Mouse (Mus musculus) R1 (cell line): ENCODE data around the gene Slc27a2.

Experiments
- DNase-seq: peaks from one replicate; pipeline ENCODE4 v3.0.0-alpha.2; 2018; ENCODE audit warnings: low read depth, low spot score

Slc27a2 gene

DNA sequence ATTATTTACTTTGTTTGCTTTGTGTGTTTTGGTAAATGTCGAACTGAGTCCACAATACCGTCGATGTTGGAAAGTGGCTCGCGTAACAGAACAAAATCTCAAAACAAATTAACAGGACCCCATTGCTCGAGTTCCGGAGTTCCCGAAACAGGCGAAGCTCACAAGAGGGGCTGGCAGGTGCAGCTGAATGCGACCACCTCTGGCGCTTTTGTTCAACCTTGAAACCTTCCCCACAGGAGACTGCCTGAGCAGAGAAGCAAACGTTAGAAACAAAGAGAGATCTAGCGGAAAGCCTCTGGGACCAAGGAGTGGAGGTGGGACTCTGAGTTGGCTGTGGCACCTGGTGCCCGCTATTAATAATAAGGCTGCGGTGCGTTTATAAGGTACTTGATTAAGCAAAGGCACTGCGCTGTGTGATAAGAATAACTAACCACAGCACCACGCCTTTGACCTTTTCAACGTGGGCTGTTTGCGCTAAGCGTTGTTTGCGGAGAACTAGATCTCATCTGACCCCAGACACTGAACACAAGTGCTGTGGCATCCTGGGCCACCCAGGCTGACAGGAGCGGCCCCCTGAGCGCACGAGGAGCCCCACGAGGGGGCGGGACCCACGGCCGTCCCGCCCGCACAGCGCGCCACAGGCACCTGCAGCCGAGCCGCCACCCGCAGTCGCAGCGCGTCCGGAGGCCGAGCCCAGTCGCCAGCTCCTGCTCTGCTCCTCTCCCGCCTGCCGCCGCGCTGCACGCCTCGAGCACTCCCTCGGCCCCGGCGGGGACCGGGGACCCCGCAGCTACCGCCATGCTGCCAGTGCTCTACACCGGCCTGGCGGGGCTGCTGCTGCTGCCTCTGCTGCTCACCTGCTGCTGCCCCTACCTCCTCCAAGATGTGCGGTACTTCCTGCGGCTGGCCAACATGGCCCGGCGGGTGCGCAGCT lies at the start of gene Slc27a2:
Gene Slc27a2 (plus strand): TSS at position 51 of the 934 bp plus-strand sequence.
- DNase-seq: peak; percentile 96

DNA sequence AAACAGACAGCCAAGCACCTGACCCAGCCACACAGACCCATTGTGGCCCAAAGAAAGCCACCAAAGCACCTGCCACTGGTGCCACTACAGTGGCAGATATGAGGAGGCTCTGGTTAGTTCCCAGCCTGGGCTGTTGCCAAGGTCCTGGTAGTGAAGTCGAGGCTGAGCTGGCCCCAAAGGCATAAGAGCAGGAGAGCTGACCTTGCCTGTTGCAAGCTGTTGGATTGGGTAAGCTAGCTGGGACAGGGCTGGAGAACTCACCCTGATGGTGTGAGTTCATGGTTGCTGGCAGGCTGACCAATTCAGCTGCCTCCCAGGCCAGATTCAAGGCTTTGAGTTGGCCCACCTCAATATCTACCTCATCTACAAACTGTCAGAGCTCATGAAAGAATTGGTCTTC lies 47.1 kb upstream of the Slc27a2 start:
- no peak for DNase-seq

DNA sequence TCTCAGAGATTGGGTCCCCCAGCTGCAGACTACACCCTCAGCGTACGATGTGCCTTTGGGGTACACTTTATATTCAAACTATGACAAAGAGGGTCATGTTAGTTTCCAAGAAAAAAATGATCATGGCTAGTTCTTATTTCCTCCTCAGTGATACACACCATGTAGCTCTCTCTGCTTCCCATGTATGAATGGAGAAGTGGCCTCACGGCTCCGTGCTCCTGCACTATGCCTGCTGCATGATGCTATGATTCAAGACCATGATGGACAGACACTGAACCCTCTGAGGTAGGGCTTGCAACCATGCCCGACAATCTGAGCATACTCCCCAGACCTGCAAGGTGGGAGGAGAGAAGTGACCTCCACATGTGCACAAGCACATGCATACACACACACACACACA lies 44.7 kb upstream of the Slc27a2 start:
- no peak for DNase-seq

DNA sequence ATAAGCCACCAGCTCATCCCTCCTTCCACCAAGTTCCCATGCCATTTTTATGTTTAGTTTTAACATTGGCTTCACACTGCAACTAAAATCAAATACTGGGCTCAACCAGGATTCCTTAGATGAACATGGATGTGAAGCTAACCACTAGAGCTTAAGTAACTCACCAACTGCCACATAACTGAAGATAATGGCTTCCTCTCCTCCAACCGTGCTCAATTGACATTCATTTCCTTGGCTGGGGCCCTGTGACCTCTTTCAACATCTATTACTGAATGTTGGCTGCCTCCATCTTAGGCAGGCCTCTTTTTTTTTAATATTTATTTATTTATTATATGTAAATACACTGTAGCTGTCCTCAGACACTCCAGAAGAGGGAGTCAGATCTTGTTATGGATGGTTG lies 44.0 kb upstream of the Slc27a2 start:
- DNase-seq: no peak

DNA sequence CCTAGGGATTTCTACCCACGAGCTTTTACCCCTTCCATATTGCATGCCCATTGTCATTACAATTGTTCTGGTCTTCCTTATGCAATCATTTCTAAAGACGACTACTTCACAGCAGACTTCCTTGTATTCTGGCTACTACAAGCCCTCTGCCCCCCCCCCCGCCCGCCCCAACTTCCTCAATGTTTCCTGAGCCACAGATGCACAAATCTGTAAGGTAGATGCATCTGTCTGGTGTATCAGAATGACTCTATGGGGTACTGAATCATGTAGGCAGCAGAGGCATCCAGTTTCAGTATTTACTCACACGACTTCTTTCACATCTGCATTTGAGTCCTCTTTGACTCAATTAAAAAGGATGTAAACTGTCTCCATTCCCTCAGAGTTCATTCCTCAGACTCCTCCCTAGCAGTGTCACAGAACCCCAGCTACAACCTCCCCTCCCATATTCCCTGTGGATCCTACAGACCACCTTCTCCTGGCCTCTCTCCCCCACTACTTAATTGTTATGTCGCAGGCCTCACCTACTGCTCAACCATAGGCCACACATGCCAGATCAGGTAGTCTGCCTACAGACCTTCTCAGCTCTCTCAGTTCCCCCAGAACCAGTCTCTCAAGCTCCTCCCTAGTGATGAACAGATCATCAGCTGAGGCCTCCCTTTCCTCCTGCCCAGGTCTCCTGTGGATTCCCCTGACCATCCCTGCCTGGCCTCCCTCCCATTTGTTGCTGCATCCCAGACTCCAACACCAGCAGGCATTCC lies 37.0 kb upstream of the Slc27a2 start:
- no peak for DNase-seq

DNA sequence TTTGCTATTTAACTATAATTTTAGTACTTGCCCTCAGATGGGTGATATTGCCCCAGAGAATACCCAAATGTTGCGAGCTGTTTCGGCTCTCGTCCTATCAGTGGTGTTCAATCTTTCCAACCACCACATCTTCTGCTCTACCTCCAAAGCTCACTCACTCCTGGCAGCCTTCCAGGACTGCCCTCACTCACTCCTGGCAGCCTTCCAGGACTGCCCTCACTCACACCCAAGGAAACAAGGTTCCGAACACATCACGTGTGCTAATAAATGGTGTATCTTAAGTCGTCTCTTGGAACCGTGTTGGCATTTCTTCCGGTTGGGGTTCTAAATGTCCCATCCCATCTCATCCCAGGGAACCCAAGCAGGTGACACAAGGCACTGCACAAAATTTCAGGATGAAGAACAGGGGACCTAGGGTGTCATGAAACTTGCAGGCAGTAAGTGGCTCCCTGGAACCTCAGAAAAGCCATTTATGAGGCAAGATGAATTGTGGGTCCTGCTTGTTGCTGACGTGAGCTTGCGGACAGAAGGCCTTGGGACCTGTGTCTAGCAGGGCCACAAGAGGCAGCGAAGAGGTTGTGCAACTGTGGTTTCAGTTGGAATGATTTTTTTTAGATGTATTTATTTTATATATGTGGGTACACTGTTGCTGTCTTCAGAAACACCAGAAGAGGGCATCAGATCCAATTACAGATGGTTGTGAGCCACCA lies 32.2 kb upstream of the Slc27a2 start:
- DNase-seq: no peak

DNA sequence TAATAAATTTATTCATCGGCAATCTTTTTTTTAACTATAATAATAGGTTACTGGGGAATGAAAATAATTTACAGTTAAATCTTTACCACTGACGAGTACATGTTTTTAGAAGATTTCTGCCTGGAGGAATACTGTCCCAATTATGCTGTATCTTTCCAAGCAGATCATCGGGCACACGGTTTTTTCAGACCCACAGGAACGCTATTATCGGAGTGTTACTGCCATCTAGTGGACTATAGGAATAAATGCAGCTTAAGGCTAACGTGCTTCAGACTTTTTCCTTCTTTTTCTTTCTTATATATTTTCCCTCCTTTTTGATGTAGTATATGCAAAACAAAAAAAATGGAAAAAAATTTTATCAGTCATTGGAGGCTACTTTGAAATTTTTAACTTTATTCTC lies 31.4 kb upstream of the Slc27a2 start:
- peak; percentile 75 for DNase-seq

DNA sequence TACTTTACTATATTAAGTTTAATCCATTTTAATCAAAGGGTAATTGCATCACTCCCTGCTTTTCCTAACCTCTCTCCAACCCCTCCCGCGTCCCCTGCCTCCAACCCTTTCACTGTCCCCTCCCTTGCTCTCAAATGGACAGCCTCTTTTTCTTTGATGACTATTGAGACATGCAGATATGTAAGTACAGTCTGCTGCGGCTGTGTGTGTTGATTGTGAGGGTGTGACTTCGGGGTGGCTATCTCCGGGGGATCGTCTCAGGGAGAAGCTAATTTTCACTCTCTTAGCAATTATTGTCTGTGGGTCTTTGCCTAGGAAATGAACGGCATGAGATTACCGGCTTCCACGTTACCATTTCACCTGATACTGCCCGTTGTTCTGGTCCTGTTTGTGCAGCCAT lies 30.7 kb upstream of the Slc27a2 start:
- DNase-seq: no peak

DNA sequence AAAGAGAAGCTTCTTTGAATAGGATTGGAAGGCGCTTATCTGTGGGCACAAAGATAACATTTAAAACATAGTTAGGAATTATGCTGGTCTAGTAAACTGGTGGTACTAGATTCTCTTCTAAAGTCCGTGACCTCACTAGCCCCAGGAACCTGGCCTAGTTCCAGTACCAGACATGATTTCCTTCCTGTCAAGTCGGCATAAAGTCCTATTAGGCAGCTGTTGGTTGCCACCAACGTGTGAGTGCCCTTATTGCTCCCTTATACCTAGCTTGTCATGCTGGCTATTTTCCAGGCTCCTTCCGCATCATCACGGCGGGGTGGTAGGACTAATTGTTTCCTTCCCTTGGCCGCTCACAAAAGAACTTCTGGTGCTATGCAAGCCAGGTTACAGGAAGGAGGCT lies 30.2 kb upstream of the Slc27a2 start:
- DNase-seq: peak; percentile 44

DNA sequence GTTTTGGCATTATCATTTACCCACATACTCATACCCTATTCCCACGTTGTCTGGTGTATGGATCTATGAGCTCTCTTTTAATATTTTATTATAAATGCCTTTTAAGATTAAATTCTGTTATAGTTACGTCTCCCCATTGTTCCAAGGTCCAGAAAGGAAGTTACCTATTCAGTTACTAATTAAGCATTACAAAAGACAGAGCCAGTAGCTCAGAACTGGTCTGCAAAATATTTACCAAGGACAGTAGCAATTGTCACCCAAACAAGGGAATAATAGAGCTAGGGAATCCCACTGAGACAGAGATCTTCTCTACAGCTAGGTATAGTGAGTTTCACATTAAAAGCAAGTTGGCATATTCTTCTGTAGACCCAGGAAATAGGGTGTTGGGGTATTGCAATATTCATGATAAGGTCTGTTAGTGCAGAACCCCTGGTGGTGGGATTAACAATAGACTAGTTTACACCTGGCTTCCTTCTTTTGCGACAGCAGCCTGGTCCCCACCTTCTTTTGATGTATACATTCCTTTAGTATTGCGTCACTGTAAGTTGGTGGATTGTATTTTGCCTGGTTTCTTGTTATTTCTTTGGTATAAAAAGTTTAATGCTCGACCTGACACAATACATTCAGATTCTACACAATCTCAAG lies 29.0 kb upstream of the Slc27a2 start:
- DNase-seq: peak; percentile 91

DNA sequence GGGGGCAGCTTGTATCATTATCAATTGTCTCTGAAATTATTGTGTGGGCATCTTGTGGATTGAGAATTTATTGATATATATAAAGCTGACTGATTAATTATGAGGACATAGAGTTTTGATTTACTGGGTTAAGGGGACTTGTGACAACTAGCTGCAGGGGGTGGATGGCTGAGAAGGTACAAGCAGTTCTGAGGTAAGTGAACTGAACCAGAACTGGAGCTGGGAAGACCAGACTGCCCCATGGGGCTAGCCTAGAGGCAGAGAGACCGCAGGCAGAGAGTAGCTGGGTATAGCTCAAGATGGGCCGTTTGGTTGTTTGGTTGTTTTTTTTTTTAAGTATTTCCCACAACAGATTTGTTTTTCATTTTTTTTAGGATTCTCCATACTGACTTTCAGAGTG lies 27.9 kb upstream of the Slc27a2 start:
- no peak for DNase-seq

DNA sequence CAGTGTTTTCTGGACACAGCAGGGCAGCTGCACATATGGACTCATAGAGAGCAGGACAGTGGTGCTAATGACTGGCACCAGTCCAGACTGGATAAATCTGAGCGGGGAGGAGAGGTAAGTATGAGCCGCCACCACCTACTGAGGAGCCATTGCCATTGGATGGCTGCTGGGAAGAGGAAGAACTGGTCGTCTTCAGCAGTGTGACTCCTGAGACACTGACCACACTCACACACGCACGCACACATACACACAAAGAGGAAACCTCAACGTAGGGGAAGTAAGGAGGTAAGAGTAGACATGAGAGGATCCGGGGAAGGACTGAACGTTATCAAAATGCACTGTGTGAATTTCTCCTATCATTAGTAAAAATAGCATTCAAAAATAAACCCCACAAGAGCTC lies 24.7 kb upstream of the Slc27a2 start:
- no peak for DNase-seq

DNA sequence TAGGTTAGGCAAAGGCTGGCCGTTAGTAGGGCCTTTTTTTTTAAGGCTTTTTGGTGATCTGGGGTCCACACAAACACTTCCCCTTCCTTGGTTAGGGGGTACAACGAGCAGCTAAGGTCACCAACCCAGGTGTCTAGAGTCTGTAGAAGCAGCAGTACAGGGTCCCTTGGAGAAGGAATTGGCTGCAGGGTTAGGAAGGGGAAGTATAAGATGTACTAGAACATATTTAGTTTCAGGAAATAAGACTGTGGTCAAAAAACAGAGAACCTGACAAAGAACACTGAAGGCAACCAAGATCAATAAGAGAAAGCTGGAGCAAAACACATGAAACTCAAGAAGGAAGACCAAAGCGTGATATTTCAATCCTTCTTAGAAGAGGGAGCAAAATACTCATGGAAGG lies 21.6 kb upstream of the Slc27a2 start:
- no peak for DNase-seq

DNA sequence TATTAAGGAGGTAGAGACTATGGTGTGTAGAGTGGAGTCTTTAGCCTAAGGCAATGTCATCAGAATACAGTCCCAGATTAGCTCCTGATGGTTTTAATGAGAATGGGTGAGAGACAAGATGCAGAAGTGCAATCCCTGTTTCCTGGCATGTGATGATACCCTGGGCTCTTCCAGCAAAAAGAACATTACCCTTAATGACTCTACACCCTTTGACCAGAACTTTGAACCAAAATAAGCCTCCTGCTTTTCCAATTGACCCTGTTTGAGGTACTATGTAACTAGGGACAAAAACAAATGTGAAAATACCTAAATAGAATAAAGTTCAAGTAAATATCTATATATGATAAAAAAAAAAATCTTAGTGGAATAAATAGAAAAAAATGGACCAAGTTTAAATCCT lies 14.6 kb upstream of the Slc27a2 start:
- DNase-seq: no peak

DNA sequence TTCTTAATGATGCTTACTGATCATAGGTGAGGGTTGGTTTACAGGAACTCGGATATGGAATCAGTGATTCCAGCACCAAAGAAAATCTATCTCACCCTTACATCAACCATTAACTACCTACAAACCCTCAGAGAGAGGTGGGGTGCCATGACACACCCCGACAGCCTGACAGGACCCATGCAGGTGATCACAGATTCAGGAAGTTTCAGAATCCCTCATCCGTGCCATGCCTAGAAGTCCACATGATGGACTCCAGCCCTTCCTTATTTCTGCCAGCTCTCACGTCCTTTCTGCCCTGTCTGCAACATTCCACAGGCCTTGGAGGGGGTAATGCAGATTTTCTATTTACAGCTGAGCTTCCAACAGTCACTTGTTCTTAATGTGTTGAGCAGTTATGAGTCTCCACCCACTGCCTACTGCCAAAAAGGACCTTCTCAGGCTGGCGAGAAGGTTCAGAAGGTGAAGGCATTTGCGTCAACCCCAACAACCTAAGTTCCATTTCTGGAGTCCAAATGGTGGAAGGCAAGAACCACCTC lies 11.7 kb upstream of the Slc27a2 start:
- DNase-seq: no peak

DNA sequence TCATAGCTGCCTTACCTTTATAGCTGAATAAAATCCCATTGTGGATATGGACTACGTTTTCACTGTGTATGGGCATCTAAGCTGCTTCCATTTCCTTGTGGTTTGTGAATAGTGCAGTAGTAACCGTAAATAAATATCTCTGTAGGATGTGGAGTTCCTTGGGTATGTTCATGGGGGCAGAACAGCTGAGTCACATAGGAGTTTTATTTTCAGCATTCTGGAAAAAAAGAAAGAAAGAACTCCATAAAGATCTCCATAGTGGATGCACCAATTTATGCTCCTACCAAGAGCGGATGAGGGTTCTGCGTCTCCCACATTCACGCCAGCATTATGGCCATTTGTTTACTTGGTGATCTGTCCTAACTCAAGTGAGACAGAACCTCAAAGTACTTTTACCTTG lies 10.0 kb upstream of the Slc27a2 start:
- DNase-seq: no peak

DNA sequence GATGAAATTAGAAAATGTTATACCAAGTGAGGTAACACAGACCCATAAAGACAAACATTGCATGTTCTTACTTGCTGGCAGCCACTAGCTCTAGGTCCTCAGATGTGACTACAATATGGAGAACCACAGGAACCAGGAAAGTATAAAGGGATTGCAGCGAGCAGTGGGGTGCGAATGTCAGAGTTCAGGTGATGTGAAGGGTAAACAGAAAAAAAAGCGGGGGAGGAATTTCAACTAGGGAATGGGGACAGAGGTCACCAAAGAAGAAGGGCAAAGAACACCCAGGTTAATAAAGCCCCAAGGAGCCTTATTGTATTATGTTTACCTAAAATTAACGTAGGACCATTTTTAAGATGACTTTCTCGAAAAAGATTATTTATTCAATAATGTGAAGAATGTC lies 6.9 kb upstream of the Slc27a2 start:
- DNase-seq: no peak

DNA sequence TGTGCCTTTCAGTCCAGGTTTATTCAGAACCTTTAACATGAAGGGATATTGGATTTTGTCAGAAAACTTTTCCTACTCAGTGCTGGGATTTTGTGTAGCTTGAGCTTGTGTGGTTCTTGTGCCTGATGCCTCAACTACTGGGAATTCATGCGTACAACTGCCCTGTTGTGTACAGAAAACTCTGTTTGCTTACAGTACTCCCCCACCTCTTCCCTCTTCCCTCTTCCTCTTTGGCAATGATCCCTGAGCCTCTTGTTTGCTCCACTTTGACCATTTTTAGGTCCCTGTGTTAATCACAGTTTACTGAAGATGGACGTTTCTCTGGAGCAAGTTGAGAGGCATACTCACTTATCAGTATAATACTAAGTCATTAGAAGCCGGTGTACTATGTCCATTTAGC lies 5.8 kb upstream of the Slc27a2 start:
- no peak for DNase-seq

DNA sequence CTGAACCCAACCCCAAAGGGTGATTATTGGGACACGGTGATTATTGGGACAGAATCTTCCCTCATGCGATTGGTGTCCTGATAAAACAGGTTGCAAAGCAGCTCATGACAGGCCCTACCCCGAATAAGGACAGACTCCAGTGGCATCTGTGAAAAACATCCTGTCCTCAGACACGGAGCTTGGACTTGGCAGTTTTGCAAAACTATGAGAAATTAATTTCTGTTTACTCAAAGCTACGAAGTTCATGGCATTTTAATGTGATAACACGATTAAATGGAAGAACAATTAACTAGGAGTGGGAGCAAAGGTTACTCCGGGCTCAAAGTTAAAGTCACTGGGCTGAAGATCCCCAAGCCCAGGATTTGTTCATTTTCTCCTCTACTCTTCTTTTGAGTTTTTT lies 2.5 kb upstream of the Slc27a2 start:
- DNase-seq: no peak

DNA sequence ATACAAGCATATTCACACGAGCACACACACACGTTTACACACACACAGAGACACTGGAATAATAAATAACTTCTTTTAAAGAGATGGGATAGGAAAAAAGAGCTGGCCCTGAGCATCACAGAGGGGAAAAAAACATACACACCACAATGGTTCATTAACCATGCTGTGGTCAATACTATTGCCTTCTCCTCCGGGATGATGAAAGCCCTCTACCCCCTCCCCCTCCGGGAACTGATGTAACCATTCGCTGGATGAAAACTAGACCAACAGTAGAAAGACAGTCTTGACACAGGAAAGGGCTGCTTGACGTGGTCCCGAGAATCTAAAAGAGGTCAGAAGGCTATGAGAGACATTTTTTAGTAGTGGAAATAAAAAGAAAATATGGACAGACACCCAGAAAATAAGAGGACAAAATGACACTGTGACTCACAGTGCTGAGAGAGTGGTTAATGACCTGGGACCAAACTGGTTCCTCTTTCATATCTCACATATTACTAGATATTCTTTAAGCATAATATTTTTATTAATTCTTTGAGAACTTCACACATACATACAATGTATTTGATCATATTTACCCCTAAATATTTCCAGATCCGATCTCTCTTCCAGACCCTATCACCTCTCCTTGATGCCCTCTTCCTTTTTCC lies 840 bp upstream of the Slc27a2 start:
- no peak for DNase-seq

DNA sequence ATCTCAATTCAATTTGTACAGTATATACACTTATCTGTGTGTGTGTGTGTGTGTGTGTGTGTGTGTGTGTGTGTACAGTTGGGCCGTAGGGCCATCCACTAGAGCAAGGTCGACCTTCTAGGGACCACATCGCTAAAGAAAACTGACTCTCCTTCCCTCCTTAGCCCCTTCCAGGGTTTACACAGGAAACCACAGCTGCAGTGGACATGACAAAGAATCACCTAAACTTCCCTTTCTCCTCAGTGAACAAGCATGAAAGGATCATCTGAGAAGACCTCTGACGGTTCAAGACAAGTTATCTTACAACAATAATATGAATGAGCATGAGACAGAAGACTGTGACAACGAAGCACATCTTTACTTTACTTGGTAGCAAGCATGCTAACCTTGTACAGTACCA lies 311 bp upstream of the Slc27a2 start:
- DNase-seq: no peak
